Comparison of ENCODE assay signal across 9 mouse cellular contexts in genomic region chr7:25704716-25705364, GRCm38 (mm10). TPM values are rescaled to one million over a fixed set of nuclear protein-coding genes. Genes with fewer than 3 reads are reported as not detected.
DNase-seq lines count a peak whose midpoint lies in the region; ATAC-seq and TF ChIP-seq lines count a peak whose summit lies in the region.
"Had no signal": no experiment of that assay in that cellular context is flagged by ENCODE, and none has a peak within 500 bp of the region (broad histone marks: within the 10 kb centered on the region; RNA-seq: fewer than 3 reads in every experiment).

No protein-coding gene starts in this region.

- H3K27me3 ChIP-seq in heart, embryonic 15.5 days = no peaks in the 10 kb centered on the region
- H3K27me3 ChIP-seq in liver, embryonic 14.5 days (ENCODE audit: control insufficient read depth, insufficient read depth, low read length) = no peaks in the 10 kb centered on the region
- H3K27me3 ChIP-seq: CH12.LX had no signal

- H3K36me3 ChIP-seq in ES-E14 (ENCODE audit: control insufficient read depth, insufficient read depth, low read length, poor library complexity, severe bottlenecking) = no peaks in the 10 kb centered on the region
- H3K36me3 ChIP-seq in heart, embryonic 15.5 days = peaks cover 12% of the 10 kb centered on the region; the same call in 1 of the 2 replicates
- H3K36me3 ChIP-seq in liver, embryonic 14.5 days (replicated peaks; ENCODE audit: control insufficient read depth, insufficient read depth, low read depth) = peaks cover 14% of the 10 kb centered on the region

- in situ Hi-C loops in ES-E14 (cut with MboI; ENCODE audit: low sequenced_read_pairs in 2 of 2, unreplicated experiment in 2 of 2) = no loop called here

- 14% methylated on average over 37 of the region's 37 CpGs for WGBS in heart, embryonic 15.5 days
- 44% methylated on average over 36 of the region's 37 CpGs for WGBS in liver, embryonic 14.5 days (ENCODE audit: insufficient replicate concordance)

- TF ChIP-seq EP300 in liver, embryonic 14.5 days (IDR thresholded peaks at IDR 0.05; ENCODE audit: low read depth) = no peak

- H3K4me3 ChIP-seq in ES-E14 (ENCODE audit: insufficient read depth in 1 of 2, low read depth in 1 of 2, low read length in 2 of 2, poor library complexity in 1 of 2, severe bottlenecking in 1 of 2) = peak overlapping the region; percentile 70 to 71
- peak overlapping the region; percentile 33 for H3K4me3 ChIP-seq in heart, embryonic 15.5 days
- H3K4me3 ChIP-seq in liver, embryonic 14.5 days (ENCODE audit: insufficient read depth in 1 of 2, low read depth in 2 of 2, low read length in 2 of 2) = no peak overlapping the region; a peak in 1 of 4 replicates

- no peak for ATAC-seq in heart, embryonic 15.5 days (replicated peaks; ENCODE audit: insufficient number of reproducible peaks, insufficient read depth, low FRiP score, low read depth)
- ATAC-seq in liver, embryonic 14.5 days (ENCODE audit: insufficient read depth) = no peak
- ATAC-seq in erythroblast, adult 5-6 weeks (replicated peaks; ENCODE audit: low FRiP score, poor library complexity, severe bottlenecking) = no peak

- intact Hi-C loops in gastrocnemius, postnatal 14 days (cut with DNase I; ENCODE audit: low total_unique reads) = no loop called here

- peaks cover 0 to 15% of the 10 kb centered on the region in 2 experiments; a peak in 1 of 4 replicates for H3K4me1 ChIP-seq in ES-E14 (ENCODE audit: control insufficient read depth in 2 of 2, insufficient read depth in 2 of 2, low read length in 2 of 2, poor library complexity in 1 of 2)
- peaks cover 49% of the 10 kb centered on the region for H3K4me1 ChIP-seq in heart, embryonic 15.5 days (replicated peaks)
- H3K4me1 ChIP-seq in liver, embryonic 14.5 days (replicated peaks; ENCODE audit: control insufficient read depth in 2 of 2, insufficient read depth in 2 of 2, low read length in 1 of 2) = peaks cover 2 to 31% of the 10 kb centered on the region in 2 experiments

- H3K9ac ChIP-seq in ES-E14 (ENCODE audit: insufficient read depth, low read depth, low read length, poor library complexity, severe bottlenecking) = peak overlapping the region; percentile 50; the same call in 1 of the 2 replicates
- H3K9ac ChIP-seq in heart, embryonic 15.5 days = no peak overlapping the region
- H3K9ac ChIP-seq in liver, embryonic 14.5 days (replicated peaks) = no peak overlapping the region

- H3K4me2 ChIP-seq in heart, embryonic 15.5 days = peak overlapping the region; percentile 62
- H3K4me2 ChIP-seq in liver, embryonic 14.5 days (ENCODE audit: low read depth) = peak overlapping the region; percentile 42

- DNase-seq in gastrocnemius, postnatal 14 days = peak; percentile 6
- no peak for DNase-seq in gastrocnemius, postnatal 4 days (ENCODE audit: low spot score in 2 of 2)
- DNase-seq in ES-E14 (ENCODE audit: low read depth, low spot score) = no peak
- no peak for DNase-seq in liver, embryonic 14.5 days (ENCODE audit: low read depth in 3 of 3, low spot score in 3 of 3)
- DNase-seq in right cerebral cortex, postnatal 25 days = no peak
- DNase-seq in thymus, postnatal 4 days = no peak

- no peak for TF ChIP-seq CTCF in liver, embryonic 14.5 days (IDR thresholded peaks at IDR 0.05; ENCODE audit: low read depth)

- H3K9me3 ChIP-seq in ES-E14 (ENCODE audit: control insufficient read depth, insufficient read depth, low read depth, low read length) = no peaks in the 10 kb centered on the region
- no peaks in the 10 kb centered on the region for H3K9me3 ChIP-seq in heart, embryonic 15.5 days (replicated peaks)
- peaks cover 2% of the 10 kb centered on the region for H3K9me3 ChIP-seq in liver, embryonic 14.5 days (ENCODE audit: control insufficient read depth, low read length)

- H3K27ac ChIP-seq in ES-E14 (ENCODE audit: insufficient read depth, low read depth, low read length, poor library complexity, severe bottlenecking) = no peak overlapping the region
- peak overlapping the region; percentile 38; the same call in 1 of the 2 replicates for H3K27ac ChIP-seq in heart, embryonic 15.5 days
- H3K27ac ChIP-seq in liver, embryonic 14.5 days = no peak overlapping the region

TF ChIP-seq in ES-E14, 5 proteins besides CTCF, POLR2A, EP300 and RAD21:
- TF ChIP-seq CHD2 (IDR thresholded peaks at IDR 0.05; ENCODE audit: low read depth, low read length) (no peak), MAFK (IDR thresholded peaks at IDR 0.05; ENCODE audit: insufficient read depth, low read depth, low read length) (no peak), HCFC1 (IDR thresholded peaks at IDR 0.05; ENCODE audit: borderline replicate concordance, insufficient read depth, low read length) (0 out of 2 replicates have a peak, but pooled peaks have one; percentile 21), ZC3H11A (IDR thresholded peaks at IDR 0.05; ENCODE audit: borderline replicate concordance, low read depth, low read length) (no peak)

RNA-seq across cellular contexts. Expression of gene Ccdc97, which starts 14.0 kb away (rescaled TPM):
- total RNA-seq in gastrocnemius, postnatal 14 days (2021) = 10 to 100 TPM; 31.4 to 31.8 TPM
- total RNA-seq in gastrocnemius, postnatal 4 days (2021) = 10 to 100 TPM; 34.5 to 39.4 TPM
- total RNA-seq in ES-E14 (2012; rRNA removed) = 20.3 and 21.7 TPM in 2 replicates
- polyA plus RNA-seq in heart, embryonic 15.5 days (2015; fragmentation: Nextera tagmentation; extraction: Ambion mirVana) = 17.6 and 23.5 TPM in 2 replicates
- 17.1 and 19.5 TPM in 2 replicates for polyA plus RNA-seq in liver, embryonic 14.5 days (2012; rRNA removed)
- 11.3 and 13.2 TPM in 2 replicates for polyA plus RNA-seq in liver, embryonic 14.5 days (2014; fragmentation: Nextera tagmentation; extraction: Ambion mirVana)
- 19.0 and 22.3 TPM in 2 replicates for total RNA-seq in erythroblast, adult 5-6 weeks (2015; ENCODE audit: low replicate concordance)
- total RNA-seq in erythroblast, adult 5-6 weeks (2017; ENCODE audit: low replicate concordance) = 14.7 and 17.7 TPM in 2 replicates

RNA-seq across cellular contexts. Expression of gene Tgfb1, which starts 18.0 kb away (rescaled TPM):
- 10 to 100 TPM; 13.8 to 14.4 TPM for total RNA-seq in gastrocnemius, postnatal 14 days (2021)
- total RNA-seq in gastrocnemius, postnatal 4 days (2021) = 10 to 100 TPM; 21.4 to 24.6 TPM
- total RNA-seq in ES-E14 (2012; rRNA removed) = 6.3 and 7.1 TPM in 2 replicates
- 3.2 and 4.6 TPM in 2 replicates for polyA plus RNA-seq in heart, embryonic 15.5 days (2015; fragmentation: Nextera tagmentation; extraction: Ambion mirVana)
- 16.6 and 18.5 TPM in 2 replicates for polyA plus RNA-seq in liver, embryonic 14.5 days (2012; rRNA removed)
- 3.9 and 4.3 TPM in 2 replicates for polyA plus RNA-seq in liver, embryonic 14.5 days (2014; fragmentation: Nextera tagmentation; extraction: Ambion mirVana)
- total RNA-seq in erythroblast, adult 5-6 weeks (2015; ENCODE audit: low replicate concordance) = 64.9 and 68.1 TPM in 2 replicates
- 11.2 and 12.0 TPM in 2 replicates for total RNA-seq in erythroblast, adult 5-6 weeks (2017; ENCODE audit: low replicate concordance)

RNA-seq across cellular contexts. Expression of gene B9d2, which starts 24.3 kb away (rescaled TPM):
- total RNA-seq in gastrocnemius, postnatal 14 days (2021) = 10 to 100 TPM in 1 of 2 experiments, 1 to 10 TPM in 1; 9.7 to 11.3 TPM
- total RNA-seq in gastrocnemius, postnatal 4 days (2021) = 10 to 100 TPM; 12.1 to 12.9 TPM
- total RNA-seq in ES-E14 (2012; rRNA removed) = 4.1 and 5.5 TPM in 2 replicates
- polyA plus RNA-seq in heart, embryonic 15.5 days (2015; fragmentation: Nextera tagmentation; extraction: Ambion mirVana) = 24.5 and 30.9 TPM in 2 replicates
- 21.9 and 28.2 TPM in 2 replicates for polyA plus RNA-seq in liver, embryonic 14.5 days (2012; rRNA removed)
- 18.8 and 20.4 TPM in 2 replicates for polyA plus RNA-seq in liver, embryonic 14.5 days (2014; fragmentation: Nextera tagmentation; extraction: Ambion mirVana)
- 7.5 and 8.1 TPM in 2 replicates for total RNA-seq in erythroblast, adult 5-6 weeks (2015; ENCODE audit: low replicate concordance)
- total RNA-seq in erythroblast, adult 5-6 weeks (2017; ENCODE audit: low replicate concordance) = 0.60 and 5.6 TPM in 2 replicates

RNA-seq across cellular contexts. Expression of gene Tmem91, which starts 29.9 kb away (rescaled TPM):
- total RNA-seq in gastrocnemius, postnatal 14 days (2021) = under 1 TPM in 1 of 2 experiments, not detected in 1; 0.35 TPM
- not detected for total RNA-seq in gastrocnemius, postnatal 4 days (2021)
- total RNA-seq in ES-E14 (2012; rRNA removed) = 0.94 and 2.6 TPM in 2 replicates
- polyA plus RNA-seq in heart, embryonic 15.5 days (2015; fragmentation: Nextera tagmentation; extraction: Ambion mirVana) = 1.8 and 2.2 TPM in 2 replicates
- polyA plus RNA-seq in liver, embryonic 14.5 days (2012; rRNA removed) = 0.22 and 0.32 TPM in 2 replicates
- 0.39 and 0.51 TPM in 2 replicates for polyA plus RNA-seq in liver, embryonic 14.5 days (2014; fragmentation: Nextera tagmentation; extraction: Ambion mirVana)
- 0.96 TPM in 1 of 2 replicates, not detected in the other for total RNA-seq in erythroblast, adult 5-6 weeks (2015; ENCODE audit: low replicate concordance)
- 0.09 TPM in 1 of 2 replicates, not detected in the other for total RNA-seq in erythroblast, adult 5-6 weeks (2017; ENCODE audit: low replicate concordance)

RNA-seq across cellular contexts. Expression of gene Exosc5, which starts 45.9 kb away (rescaled TPM):
- 10 to 100 TPM; 21.3 to 21.6 TPM for total RNA-seq in gastrocnemius, postnatal 14 days (2021)
- 10 to 100 TPM; 24.5 to 25.7 TPM for total RNA-seq in gastrocnemius, postnatal 4 days (2021)
- 170 and 182 TPM in 2 replicates for total RNA-seq in ES-E14 (2012; rRNA removed)
- 30.3 and 45.7 TPM in 2 replicates for polyA plus RNA-seq in heart, embryonic 15.5 days (2015; fragmentation: Nextera tagmentation; extraction: Ambion mirVana)
- polyA plus RNA-seq in liver, embryonic 14.5 days (2012; rRNA removed) = 33.7 and 35.2 TPM in 2 replicates
- 48.1 and 51.6 TPM in 2 replicates for polyA plus RNA-seq in liver, embryonic 14.5 days (2014; fragmentation: Nextera tagmentation; extraction: Ambion mirVana)
- 5.4 and 13.8 TPM in 2 replicates for total RNA-seq in erythroblast, adult 5-6 weeks (2015; ENCODE audit: low replicate concordance)
- 3.6 and 10.1 TPM in 2 replicates for total RNA-seq in erythroblast, adult 5-6 weeks (2017; ENCODE audit: low replicate concordance)

Comparison
In these comparisons a context has a peak if more than half of its experiments do, and no peak if none do; other contexts are left out.
1. H3K4me3 ChIP-seq: peak in ES-E14 (2 of 2) and heart, embryonic 15.5 days (single experiment); none in liver, embryonic 14.5 days (0 of 2).